Mouse (Mus musculus): ENCODE measurements around the gene Cldn7.

DNA sequence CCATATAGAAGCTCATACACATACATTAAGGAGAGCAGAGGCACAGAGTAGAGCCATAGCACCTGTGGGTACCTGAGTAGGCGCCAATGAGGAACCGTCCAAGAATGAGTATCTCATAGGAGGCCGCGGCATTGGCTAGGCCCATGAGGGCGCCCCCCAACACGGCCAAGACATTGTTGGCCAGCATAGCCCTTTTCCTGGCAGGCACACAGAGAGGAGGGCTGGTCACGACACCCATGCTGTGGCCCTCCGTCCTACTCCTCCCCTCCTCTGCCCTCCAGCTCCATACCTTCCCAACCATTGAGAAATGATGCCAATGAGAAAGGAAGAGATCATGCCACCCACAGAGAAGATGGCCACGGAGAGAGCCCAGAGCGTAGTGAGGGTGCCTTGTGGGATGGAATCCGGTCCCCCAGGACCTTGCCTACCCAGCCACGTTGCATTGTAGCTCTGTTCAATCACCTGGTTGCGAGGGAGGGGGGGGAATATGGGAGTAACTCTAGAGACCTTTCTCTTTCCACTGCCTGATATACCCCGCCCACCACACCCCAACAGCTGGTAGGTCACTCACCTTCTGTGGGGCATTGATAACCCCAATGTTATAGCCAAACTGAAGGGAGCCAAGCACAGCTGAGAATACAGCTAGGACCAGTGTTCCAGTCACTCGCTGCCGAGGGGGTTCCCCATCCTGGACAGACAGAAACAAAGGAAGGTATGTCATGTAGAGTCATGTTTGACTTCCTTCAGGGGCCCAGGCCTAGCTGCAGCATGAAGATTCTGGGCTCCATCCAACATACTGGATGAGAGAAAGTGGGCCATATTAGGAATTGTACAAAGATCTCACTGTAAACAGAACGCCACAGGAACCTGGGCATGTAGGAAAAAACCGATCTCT, 18.3 kb upstream of the Cldn7 start:
- TF ChIP-seq POLR2A (IDR thresholded peaks at IDR 0.05; ENCODE audit: extremely low read depth, insufficient read depth, low read length) (no peak), CTCF (IDR thresholded peaks at IDR 0.05; ENCODE audit: extremely low read depth, insufficient read depth, low read length) (no peak)
